Mouse (Mus musculus) left cerebral cortex, adult 11 months (tissue): ENCODE data around the gene Olfr172.
A peak's percentile ranks its signal among the peaks of the same experiment; 100 is the strongest.

Source experiments
- DNase-seq: peaks from one replicate; pipeline ENCODE4 v3.0.0; 2022; ENCODE audit warnings: low spot score

Gene Olfr172

GRCm38 (mm10) chr16:58763076-58763475 is at the start of gene Olfr172:
Olfr172 (minus strand) TSS chr16:58763176.
- DNase-seq: no peak

GRCm38 (mm10) chr16:58800168-58800567 is 37.2 kb upstream of the Olfr172 start, which contains the start of gene Olfr173:
Olfr173 (minus strand) TSS chr16:58800268.
- DNase-seq: no peak

GRCm38 (mm10) chr16:58756191-58756590 is 6.8 kb downstream of the Olfr172 start:
- DNase-seq: no peak

- DNase-seq: no peak
Observed at GRCm38 (mm10) chr16:58751314-58751713, 11.7 kb downstream of the Olfr172 start.

GRCm38 (mm10) chr16:58746715-58747114 is 16.3 kb downstream of the Olfr172 start:
- DNase-seq: no peak

- DNase-seq: no peak
Observed at GRCm38 (mm10) chr16:58740751-58741150, 22.2 kb downstream of the Olfr172 start.

GRCm38 (mm10) chr16:58738800-58739199 is 24.2 kb downstream of the Olfr172 start:
- no peak for DNase-seq

- DNase-seq: no peak
Observed at GRCm38 (mm10) chr16:58738205-58738604, 24.8 kb downstream of the Olfr172 start.

- DNase-seq: no peak
Observed at GRCm38 (mm10) chr16:58728176-58728671, 34.8 kb downstream of the Olfr172 start.

GRCm38 (mm10) chr16:58727477-58728131 is 35.4 kb downstream of the Olfr172 start, which contains the start of gene Cldnd1:
Cldnd1 (plus strand) TSS chr16:58727910.
- peak; percentile 93 for DNase-seq

GRCm38 (mm10) chr16:58726680-58727476 is 36.1 kb downstream of the Olfr172 start:
- no peak for DNase-seq

GRCm38 (mm10) chr16:58722292-58722691 is 40.7 kb downstream of the Olfr172 start:
- no peak for DNase-seq

- DNase-seq: no peak
Observed at GRCm38 (mm10) chr16:58718666-58719120, 44.3 kb downstream of the Olfr172 start, which contains the start of gene Gpr15. Gpr15 (minus strand) TSS chr16:58719070.

GRCm38 (mm10) chr16:58715018-58715417 is 48.0 kb downstream of the Olfr172 start:
- DNase-seq: no peak

GRCm38 (mm10) chr16:58713128-58713527 is 49.8 kb downstream of the Olfr172 start:
- no peak for DNase-seq

GRCm38 (mm10) chr16:58712221-58712620 is 50.8 kb downstream of the Olfr172 start:
- no peak for DNase-seq
